Mouse (Mus musculus): ENCODE results near the gene Agr2.

Agr2 gene

DNA sequence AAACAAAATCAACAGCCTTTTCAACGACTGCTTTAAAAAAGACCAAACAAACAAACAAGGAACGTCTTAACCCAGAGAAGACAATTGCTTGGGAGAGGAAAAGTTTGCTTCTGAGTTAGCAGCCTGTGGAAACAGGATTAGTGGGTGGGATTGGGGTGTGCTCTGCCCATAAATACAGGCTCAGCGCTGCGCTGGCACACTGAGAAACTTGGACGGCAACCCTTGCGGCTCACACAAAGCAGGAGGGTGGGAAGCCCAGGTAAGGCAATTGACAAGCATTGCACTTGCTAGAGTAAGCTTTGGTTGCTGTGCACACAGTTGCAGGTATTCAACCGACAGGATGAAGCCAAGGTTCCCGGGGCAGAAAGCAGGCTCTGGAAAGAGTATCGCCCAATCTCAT, at the start of gene Agr2:
Agr2 (plus strand) TSS at position 197 of the 400 bp plus-strand sequence.
- no peak for DNase-seq

DNA sequence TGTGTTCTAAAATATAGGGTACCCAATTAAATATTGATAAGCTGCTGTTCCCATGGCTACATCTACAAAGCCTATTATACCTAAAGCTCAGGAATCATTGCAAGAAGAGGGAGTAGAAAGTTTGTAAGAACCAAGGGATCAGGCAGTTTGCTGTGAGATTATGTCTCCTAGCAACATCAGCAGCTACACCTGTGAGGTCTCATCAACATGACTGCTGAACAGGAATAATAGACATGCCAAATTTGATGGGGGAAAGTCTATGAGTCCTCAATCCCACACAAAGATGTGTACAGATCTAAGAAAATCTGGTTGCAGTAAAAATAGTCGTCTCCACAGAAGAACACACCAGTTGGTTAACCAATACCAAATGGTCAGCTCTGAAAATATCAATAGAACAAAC, 41.0 kb upstream of the Agr2 start:
- DNase-seq = no peak

DNA sequence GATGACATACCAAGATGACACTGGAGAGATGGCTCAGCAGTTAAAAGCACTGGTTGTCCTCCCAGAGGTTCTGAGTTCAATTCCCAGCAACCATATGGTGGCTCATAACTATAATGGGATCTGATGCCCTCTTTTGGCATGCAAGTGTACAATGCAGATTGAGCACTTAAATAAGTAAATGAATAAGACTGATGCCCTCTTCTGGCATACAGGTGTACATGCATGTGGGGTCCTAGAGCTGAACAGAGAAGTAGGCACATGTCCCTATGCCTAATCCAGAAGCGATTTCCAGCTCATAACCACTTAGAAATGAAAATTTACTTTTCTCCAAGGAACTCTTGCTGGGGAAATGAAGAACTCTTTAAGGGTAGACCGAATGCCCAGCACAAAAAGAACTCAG, 35.5 kb upstream of the Agr2 start:
- DNase-seq = no peak

DNA sequence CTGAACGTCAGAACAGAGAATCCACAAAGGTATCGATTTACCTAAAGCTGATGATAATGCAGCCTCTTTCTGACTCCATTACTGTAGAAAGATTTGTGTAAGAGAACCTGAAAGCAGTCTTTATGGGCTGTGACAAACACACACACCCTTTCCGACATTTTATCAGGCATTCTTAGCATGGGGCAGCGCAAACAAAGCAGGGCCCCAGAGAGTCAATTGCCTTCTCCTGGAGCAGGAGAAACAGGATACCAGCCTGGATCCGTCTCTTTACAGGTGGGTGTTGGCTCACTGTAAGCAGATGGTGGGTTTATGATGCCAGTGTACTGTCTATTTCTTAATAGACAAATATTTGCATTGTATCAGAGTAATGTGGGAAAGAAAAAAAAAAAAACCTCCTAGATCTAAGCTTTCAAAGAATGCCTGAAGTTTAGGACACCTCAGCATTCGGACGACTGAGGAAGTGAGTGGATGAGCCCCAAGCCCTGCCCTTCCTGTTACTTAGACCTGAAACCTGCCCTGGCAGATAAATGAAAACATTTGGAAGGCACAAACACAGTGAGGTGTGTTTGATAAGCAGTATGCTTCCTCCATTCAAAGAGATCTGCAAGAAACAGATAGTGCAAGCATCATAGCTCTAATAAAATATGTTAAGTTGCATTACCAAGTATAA, 26.5 kb upstream of the Agr2 start:
- peak; percentile 54 for DNase-seq

DNA sequence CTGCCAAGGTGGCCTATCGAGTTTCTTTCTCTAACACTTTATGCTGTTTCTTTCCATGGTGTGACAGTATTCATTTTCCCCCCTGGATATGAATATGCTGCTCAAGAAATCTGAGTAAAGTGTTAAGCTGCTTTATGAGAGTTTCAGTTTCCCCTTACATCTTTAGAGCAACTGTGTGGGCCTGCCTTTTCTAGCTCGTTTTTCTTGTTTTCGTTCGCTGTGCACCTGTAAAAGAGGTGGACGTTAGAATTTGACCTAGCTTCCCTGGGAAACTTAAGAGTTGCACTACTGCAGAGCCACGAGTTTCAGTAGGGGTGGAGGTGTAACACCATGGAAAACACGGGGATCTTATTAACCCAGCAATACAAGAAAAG, 26.0 kb upstream of the Agr2 start:
- no peak for DNase-seq

DNA sequence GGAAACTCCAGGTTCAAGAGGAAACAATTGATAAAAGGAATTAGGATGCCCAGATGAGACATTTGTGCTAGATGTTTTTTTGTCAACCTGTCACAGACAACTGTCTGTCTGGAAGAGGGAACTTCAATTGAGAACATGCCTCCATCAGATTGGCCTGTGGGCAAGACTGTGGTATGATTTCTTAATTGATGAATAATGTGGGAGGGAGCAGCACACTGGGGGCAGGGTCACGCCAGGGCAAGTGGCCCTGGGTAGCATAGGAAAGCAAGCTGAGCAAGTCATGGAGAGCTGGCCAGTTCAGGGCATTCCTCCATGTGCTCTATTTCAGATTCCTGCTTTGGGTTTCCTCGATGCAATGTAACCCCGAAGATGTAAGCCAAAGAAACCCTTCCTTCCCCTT, 16.8 kb upstream of the Agr2 start:
- DNase-seq = no peak

DNA sequence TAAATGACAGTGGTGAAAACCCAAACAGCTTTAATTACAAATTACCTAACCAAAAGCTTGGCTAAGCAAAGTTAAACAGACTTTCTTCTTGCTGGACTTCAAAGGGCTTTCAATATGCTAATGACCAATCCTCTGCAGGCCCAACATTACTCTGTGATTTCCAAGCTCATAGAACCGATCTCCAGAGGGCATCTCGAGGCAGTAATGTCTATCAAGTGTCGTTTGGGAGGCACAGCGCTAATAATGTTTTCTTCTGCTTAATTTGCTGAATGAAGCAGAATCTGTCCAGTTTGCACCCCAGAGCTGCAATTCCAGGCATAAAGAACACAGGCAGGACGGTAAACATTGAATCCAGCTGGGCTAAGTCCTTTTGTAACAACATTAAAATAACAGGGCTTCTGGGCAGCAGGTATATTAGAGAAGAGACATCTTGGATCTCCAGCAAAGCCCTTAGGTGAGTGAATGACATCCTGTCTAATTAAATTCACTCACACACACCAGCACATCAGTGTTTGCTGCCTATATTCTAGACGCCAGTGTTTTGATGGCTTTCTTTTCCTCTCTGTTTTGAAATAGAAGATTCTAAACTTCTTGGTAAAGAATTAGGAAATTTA, 15.0 kb upstream of the Agr2 start:
- DNase-seq = no peak

DNA sequence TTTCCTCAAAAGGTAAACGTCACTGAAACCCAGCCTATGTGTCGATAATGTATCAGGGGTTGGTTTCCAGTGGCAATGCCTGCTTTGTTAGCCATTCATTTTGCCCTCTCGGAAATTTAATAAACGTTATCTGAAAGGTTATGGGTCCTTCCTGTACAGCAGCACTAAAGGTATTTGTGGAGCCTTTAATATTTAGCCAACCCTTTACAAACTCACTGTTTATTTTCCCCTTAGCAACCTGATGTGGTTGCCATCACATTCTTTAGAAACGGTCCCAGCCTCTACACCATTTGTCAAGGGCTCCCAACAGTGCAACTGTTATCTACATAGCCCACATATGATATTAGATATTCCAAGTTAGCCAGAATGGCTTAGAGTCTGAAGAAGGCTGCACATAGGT, 13.1 kb upstream of the Agr2 start:
- DNase-seq = no peak

DNA sequence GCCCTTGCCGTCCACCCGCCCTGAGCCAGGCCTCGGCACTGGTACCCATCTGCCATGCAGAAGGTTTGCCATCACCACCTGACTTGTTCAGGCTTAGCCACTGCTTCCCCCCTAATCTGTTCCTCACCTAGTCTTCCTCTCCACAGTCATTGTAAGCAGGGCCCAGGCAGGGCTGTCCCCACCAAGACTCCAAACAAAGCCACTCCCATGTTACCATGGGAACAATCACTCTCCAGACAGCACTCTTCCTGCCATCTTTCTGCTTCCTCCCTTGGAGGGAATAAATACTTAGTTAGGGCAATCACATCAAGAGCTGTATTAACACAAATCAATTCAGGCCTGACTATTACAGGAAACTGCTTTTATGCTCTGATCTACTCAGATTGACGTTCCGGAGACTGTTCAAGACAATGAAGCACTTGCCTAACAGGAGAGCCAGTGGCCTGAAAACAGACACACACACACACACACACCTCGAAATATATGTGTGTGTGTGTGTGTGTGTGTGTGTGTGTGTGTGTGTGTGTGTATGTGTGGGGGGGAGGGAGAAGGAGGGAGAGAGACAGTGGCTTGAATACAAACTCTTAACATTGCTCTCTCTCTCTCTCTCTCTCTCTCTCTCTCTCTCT, 10.9 kb upstream of the Agr2 start:
- DNase-seq = peak; percentile 95

DNA sequence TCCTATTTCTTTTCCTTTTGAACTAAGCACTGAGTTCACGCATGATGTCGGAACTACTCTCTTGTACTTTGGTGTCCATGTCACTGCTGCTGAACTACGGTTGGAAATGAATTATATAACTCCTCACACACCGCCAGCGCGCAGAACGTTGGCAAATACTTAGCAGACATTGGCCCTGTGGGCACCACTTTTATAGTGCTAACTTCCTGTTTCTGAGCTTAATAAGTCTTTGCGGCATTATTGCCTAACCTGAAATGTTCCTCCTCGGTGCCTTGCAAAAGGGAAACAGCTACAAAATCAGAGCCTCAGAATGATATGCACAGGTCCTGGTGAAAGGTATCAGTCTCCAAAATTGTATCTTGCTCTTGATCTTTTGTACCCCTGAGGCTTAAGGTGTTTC, 9.2 kb upstream of the Agr2 start:
- no peak for DNase-seq

DNA sequence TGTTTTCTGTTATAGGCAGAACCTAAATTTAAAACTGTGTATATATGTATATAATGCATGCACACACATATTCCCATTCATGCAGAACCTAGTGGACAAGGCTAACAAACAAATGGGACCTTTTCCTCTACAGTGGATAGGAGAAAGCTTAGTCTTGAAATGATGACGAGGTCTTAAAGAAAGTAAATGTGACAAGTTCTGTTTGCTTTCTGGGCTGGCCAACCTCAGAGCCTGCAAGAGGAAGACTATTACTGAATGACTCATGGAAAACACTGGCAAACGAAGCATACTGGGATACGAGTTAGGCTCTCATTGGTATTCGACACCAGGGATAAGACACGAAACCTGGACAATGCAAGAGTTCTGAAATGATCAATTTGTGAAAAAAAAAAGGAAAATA, 8.0 kb upstream of the Agr2 start:
- no peak for DNase-seq

DNA sequence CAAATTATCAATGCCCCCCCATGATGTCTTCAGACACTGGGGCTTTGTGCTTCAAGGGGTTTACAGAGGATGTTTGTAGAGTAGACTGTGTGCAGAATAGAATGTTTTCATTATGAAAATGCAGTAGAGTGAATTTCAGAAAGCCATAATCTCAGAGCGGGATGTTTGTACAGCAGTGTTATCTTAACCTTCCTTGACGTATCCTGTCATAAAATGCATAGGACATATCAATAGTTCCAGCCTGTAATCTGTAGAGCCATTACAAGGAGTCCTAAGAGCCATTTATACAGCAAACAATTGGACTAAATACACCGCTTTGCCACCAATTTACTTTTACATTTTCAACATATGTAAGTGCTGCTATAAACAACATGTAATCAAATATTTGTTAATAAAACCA, 876 bp downstream of the Agr2 start:
- DNase-seq = no peak

DNA sequence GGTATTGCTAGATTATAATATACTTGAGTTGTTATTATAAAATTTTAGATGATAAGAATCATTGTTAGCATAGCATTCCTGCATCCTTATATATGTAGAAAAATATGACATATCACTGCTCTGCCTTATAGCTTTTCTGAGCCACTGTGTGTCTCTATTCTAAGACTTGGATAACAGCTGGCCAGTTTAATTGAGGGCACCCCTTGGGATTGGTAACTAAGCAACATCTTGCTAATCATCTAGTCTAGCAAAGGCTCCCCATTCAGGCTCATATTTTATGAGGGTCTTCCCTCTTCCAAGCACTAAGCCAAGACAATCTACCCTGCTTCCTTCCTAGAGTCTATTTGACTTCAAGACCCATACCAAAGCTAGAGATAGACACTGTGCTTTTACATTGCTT, 1.4 kb downstream of the Agr2 start:
- no peak for DNase-seq

DNA sequence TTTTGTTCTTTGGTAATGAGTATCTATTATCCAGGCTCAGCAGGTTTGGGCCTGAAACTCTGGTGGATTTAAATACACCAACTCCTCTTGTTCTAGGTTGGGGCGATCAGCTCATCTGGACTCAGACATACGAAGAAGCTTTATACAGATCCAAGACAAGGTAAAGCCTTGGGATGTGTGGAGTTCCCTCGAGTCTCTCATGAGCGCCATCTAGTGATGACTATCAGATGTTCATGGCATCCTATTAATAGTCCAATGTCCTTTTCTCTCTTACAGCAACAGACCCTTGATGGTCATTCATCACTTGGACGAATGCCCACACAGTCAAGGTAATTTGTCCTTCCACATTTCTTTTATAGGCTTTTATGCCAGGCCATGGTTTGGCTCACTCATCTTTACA, 3.1 kb downstream of the Agr2 start:
- DNase-seq = no peak

DNA sequence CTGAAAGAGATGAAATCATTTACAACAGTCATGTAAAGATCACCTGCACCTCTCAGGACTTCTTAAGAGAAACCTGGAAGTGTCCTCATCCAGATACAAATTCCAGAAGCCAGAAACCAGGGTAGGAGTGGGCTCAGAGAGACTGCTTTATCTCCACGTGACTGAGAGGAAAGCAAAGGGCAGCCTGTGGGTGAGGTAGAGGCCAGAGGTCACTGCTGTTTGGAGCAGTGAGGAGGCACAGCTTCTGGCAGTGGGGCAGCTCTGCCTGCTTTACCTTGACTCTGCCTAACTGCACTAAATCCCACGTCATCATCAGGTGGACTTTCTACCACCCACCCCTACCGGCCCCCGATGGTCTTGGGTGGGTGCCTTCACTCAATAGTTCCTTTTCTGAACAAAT, 12.0 kb downstream of the Agr2 start:
- no peak for DNase-seq

DNA sequence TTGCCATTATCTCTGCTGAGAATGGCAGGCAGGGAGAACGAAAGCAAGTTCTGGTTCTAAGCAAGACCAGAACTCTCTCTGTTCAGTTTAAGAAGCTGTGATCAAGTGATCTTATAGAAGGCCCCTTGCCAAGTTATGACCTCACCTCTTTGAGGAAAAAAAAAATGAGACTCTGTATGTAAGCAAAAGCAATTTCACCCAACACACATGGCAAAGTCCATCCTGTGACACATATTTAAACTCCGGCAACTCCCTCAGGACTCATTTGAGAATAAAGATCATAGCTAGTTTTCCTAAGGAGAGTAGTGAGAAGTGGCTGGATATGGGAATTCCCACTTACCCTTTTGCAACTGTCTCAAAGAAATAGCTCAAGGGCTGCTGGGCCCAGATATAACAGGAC, 14.9 kb downstream of the Agr2 start:
- DNase-seq = no peak

DNA sequence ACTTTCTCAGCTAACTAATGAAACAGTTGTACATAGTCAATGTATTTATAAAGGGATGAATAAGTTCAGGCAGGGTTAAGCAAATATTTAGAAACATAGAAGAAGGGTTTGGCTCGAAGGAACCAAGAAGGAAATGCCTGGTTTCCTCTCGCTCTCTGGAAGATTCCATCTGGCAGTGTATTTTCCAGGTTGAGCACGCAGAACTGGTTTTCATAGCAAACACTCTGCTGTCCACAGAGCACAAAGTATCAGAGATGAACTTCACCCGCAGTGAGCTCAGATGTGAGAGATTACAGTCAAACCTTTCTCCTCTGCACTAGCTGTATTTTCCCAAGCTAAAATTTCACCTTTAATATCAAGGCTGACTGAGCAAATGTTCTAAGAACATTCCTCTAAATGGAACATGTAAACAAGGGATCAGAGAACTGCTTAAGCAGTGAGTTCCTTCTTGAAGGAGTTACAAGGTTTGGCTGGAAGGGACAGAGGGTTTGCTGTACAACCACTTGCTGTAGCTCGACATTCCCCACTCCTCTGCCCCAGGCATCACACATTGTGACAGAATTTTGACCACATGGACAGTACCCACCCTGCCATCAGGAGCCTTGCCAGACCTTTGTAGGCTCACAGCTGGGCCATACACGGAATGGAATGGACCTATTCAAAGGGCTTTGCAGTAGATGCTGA, 15.8 kb downstream of the Agr2 start:
- no peak for DNase-seq

DNA sequence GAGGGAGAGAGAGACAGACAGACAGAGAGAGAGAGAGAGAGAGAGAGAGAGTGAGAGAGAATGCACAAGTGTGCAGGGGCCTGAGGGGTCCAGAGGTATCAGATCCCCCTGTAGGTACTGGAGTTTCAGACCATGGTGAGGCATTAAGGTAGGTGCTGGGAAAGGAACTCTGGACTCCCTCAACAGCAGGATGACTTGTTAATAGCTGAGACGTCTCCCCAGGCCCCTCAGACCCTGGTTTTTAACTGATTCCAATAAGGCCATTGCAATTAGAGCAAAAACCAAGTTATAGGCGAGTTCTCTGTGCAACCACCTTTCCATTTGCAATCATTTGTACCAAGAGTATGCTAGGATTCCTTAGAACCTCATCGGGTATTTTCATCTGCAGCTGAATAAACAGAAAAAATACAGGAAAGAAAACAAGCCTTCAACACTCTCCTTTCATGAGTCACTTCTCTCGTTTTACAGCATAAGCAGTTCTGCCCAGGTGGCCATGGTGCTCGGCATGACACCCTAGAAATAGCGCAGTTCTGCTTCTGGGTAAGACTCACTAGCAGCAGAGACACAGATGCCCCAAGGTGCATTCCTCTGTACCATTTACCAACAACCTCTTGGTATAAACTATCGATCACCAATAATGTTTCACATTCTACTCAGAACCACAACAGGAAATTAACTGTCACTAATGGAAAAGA, 20.7 kb downstream of the Agr2 start:
- DNase-seq = peak; percentile 71

DNA sequence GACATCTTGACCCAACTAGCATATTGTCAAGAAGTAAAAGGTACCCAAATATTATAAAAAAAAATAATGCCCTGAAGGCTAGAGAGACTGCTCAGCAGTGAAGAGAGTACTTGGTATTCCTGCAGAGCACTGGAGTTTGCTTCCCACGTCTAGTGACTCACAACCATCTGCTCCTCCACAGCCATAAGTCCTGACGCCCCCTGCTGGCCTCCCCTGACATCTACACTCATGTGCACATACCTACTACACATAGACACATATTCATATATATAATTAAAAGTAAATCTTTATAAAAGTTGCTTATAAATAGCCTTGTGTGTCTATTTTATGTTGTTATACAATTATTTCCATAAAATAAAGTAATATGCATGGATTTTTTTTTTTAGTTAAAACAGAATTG, 25.1 kb downstream of the Agr2 start:
- peak; percentile 82 for DNase-seq

DNA sequence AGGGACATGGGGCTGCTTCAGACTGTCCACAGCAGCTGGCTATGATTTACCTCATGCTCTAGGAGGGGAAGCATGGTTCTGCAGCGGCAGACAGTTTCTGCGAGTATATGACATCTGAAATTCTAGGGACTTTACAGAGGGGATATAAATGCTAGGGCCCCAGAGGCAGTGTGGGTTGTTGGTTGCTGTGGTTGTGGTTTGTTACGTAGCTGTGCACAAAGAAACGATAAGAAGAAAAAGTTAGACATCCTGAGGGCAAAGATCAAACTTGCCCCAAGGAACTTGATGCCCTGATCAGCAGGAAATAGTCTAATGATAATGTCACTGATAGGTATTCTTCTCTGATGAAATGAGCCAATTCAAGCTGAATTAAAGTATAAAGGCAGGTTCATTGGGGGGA, 26.9 kb downstream of the Agr2 start:
- DNase-seq = peak; percentile 82

DNA sequence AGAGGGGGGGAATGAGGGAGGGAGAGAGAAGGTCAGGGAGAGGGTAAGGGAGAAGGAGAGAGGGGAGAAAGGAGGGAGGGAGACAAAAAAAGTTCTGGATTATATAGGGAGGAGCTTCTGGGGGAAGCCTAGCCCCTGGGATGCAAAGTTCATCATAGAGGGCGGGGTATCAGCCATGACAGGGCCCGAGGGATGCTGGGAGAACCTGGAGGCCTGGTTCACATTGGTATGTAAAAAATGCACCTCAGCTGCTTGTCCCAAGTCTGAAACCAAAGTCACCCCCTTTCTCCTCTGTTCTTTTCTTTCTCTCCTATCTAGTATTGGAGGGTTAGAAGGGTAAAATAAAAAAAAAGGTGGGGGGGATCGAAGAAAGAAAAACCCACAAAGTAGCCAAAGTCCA, 27.4 kb downstream of the Agr2 start:
- DNase-seq = peak; percentile 73

DNA sequence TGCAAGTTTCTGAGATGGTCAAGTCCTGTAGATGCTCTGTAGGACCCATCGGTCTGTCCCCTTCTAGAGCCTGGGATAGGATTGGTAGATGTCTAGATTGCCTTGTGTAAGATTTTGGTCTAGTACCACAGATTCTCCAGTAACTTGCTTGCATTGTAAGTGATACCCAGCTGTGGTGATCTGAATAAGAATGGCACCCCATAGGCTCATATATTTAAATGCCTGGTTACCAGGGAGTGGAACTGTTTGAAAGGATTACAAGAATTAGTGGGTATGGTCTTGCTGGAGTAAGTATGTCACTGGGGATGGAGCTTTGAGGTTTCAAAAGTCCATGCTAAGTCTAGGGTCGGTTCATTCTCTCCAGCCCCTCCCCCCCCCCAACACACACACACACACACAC, 28.0 kb downstream of the Agr2 start:
- peak; percentile 44 for DNase-seq

DNA sequence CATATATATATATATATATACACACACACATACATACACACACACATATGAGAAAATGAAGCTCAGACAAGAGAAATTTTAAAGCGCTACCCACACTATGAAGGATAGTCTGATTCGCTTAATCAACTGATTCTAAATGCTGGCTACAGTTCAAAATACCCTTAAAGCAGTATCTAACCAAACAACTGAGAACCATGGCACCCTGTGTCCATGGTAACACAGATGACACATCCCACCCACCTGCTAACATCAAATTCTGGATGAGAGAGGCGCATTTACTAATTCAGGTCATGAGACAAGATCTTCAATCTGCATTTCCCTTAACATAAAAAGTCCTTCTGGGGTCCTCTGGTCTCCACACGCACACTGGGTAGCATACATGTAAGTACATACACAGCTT, 33.4 kb downstream of the Agr2 start:
- peak; percentile 42 for DNase-seq

DNA sequence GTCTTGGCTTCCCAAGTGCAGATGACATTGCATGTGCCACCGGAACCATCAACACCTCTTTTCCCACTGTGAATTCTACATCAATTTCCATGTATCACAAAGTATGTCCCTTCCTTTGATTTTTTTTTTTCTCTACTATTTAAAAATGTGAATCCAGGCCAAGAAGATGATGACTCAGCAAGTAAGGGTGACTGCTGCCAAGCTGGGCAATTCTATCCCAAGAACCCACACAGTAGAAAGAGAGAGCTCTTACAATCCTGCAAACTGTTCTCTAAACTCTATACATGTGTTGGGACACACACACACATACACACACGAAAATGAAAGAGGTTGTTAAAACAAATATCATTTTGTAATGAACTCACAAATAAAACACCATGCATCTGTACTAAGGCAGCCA, 34.5 kb downstream of the Agr2 start:
- peak; percentile 0 for DNase-seq

All from heart, adult 11 months (tissue).